Mouse (Mus musculus): ENCODE data around the gene Polr3h.

Gene Polr3h

GRCm38 (mm10) chr15:81842275-81842674 is 83.8 kb downstream of the Polr3h start:
- DNase-seq (ENCODE audit: low read depth), result no peak

GRCm38 (mm10) chr15:81840306-81840705 is 85.7 kb downstream of the Polr3h start:
- DNase-seq (ENCODE audit: low read depth), result no peak

- no peak for DNase-seq (ENCODE audit: low read depth)
Measured at GRCm38 (mm10) chr15:81839634-81840033, 86.4 kb downstream of the Polr3h start.

- DNase-seq (ENCODE audit: low read depth), result no peak
Measured at GRCm38 (mm10) chr15:81838554-81839235, 87.3 kb downstream of the Polr3h start.
